Mouse (Mus musculus) kidney, postnatal 25 days (tissue): Measurements from ENCODE around the gene Npas2.
A peak's percentile ranks its signal among the peaks of the same experiment; 100 is the strongest.

Experiments
- DNase-seq, 2 experiments: peaks; one replicate each; pipeline ENCODE4 v3.0.0; 2021; ENCODE audit warnings: mixed read lengths in 2 of 2

Npas2 gene

DNA sequence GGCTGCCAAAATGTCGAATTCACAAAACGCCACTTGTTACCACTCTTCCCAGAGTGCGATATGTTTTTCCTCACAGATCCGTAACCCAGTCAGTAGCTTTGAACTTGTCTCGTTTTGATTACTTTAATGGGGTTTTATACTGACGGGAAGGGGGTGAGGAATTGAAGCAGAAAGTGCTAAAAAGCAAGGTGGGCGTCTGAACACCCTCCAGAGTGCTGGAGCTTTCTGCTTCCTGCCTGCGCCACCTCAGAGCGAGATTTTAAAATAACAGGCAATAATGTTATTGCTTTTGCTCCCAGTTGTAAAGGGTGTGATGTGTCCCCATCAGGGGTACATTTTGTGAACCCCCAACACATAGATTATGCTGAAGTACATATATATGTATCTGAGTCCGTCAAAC is 145.3 kb downstream of the Npas2 start:
- DNase-seq = no peak

DNA sequence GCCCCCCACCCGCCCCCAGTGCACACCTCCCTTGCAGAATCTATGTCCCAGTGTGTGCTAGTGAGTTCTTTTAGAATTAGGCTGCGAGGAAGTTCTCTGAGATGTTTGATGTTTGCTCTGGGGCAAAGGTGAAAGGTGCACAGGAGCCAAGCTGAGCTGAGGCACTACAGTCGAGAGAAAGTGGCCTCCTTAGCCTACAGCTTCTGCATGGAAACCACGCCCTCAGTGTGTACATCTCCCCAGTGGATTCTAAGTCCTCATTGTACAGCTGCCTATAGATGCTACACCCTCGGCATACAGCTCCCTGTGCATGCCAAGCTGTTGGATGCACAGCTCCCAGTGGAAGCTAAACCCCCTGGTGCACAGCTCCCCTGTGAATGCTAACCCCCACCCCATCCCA is 145.9 kb downstream of the Npas2 start:
- DNase-seq = no peak

DNA sequence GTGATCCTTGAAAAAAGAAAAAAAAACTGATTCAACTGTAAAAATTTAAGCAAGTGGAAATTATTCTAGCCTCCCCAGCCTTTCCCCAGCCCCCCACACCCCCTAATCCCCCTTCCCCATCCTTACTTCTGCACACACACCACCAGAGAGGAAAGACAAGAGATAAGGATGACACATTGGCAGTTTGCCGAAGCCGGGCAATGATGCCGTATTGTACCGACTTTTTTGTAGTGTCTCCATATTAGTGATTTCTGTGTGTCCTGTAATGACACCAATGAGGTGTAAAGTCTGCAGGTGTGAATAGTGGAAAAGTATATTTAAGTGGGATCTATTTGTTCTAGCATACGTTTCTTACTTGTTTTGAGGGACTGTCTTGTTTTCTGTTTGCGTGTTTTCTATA is 146.6 kb downstream of the Npas2 start:
- no peak for DNase-seq

DNA sequence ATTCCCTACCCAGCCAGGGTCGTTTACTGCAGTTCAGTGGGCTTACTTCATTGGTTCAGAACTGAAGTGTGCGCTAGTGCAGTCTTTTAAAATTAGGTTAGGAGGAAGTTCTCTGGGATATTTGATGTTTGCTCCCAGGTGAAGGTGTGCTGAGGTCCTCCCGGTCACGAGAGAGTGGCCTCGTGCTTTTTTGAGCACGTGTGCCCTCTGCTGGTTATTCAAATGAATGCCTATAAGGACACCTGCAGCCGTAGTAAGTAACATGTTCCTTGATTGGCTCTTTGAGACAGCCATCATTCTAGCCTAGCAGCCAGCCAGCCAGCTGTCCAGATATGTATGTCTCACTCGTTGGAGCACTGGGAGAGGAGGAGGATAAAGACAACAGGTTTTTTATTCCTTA is 147.1 kb downstream of the Npas2 start:
- peak; percentile 61 to 70 for DNase-seq

DNA sequence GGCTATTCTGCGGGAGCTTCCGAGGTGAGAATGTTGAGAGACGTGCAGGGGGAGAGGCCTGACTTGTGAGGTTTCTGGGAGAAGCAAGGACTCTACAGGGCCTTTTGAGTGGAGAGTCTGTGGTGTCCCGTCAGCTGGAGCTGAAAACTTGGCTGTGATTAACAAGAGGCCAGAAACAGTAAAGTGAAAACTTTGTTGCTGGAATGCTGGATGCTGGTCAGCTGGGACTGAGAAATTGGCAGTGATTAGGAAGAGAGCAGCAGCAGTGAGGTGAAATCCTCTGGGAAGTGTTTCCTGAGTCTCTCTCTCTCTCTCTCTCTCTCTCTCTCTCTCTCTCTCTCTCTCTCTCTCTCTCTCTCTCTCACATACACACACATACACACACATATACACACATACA is 148.3 kb downstream of the Npas2 start:
- no peak for DNase-seq

DNA sequence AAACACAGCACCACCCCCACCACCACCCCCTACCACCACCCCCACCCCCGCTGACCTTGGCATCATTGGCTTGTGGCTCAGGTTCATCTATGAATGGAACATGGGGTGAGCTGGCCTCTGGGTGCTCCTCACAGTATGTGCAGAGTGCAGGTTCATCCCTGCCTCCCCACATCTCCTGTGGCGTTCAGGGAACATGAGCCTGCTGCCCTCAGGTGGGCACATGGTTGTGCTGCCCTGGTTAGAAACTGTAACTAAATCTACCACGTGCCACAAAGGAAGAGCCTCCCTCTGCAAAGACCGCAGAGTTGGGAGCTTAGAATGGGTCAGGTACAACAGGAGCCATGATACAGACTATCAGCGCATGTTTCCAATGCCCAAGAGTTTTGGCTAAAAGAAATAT is 149.7 kb downstream of the Npas2 start:
- no peak for DNase-seq

DNA sequence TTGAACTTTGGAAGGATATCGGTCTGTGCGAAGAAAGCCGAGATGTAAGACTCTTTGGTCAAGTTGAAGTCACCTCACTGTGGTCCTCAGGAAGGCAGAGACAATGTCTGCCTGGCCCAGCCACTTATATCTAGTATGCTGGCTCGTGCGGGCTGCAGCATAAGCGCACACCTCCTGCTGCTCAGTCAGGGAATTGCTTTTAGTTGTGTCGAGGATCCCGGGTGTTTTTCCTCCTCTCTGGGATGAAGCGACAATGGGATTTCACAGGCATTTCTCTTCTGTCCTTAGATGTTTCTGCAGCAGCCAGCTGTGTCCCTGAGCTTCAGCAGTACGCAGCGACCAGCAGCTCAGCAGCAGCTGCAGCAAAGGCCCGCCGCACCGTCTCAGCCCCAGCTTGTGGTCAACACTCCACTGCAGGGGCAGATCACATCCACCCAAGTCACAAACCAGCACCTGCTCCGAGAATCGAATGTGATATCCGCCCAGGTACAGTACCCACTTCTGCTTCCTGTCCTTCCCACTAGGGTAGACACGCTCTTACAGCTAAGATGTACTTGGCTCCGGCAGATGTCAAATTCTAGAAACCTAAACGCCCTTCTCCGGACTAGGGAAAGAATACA is 151.6 kb downstream of the Npas2 start:
- no peak for DNase-seq

DNA sequence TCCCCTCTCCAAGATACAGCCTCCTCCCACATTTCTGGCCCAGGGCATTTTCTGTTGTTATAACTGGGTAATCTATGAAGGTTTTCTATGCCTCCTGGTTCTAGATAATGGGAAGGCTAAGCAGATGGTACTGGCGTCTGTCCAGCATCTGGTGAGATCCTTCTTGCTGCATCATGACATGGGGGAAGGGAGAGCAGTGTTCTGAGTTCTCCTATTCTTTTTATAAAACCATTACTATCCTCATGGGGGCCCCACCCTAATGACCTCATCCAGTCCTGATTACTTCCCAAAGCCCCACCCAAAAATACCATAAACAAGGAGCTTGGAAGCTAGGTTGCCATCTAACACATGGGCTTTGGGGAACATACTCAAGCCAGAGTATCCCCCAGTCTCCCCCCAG is 155.5 kb downstream of the Npas2 start:
- DNase-seq = no peak

DNA sequence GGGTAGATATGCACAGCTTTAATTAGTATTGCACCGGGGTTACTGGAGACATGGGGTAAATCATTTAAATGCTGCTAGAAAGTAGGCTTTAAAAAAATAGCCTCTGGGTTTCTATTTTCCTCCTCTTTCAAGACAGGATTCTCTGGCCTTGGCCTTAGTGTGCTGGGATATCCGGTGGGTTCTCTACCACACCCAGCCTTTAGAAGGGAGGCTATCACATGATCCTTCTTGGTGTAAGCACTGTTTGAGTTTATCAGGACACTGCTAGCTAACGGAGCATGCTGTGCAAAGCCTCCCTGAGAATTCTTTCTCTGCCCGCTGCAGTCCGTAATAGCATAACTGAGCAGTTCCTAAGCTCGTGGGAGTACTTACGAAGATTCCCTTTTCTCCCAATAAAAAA is 155.9 kb downstream of the Npas2 start:
- DNase-seq = no peak

DNA sequence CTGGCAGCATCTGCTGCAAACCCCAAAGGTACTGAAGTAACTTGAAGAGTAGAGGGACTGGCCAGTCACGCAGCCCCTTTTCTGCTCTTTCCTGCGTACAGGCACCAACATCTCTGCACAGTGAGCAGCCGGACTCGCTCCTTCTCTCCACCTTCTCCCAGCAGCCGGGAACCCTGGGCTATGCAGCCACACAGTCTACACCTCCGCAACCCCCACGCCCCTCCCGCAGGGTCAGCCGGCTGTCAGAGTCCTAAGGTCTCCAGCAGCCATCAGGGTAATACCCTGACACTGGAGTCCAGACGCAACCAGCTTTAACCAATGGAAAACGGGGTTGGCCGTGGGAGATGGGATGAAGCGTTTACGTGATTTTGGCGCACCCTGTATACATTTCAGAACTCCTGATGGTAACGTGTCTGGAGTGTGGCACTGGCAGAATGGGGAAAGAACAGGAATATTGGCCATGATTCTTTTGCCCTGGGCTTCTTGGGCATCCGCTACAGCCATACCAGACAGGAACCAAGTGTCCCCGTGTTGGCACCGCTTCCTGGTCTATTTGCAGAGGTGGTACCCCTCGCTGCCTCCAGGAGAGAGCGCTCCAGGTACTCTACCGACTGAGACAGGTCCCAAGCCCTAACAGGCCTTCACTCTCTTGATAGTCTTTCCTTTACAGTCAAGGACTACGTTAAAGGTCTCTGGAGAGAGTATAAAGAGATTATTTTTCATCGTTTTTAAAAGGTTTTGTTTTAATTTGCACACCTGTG is 168.4 kb downstream of the Npas2 start:
- peak in 1 of 2 experiments; percentile 41 for DNase-seq

DNA sequence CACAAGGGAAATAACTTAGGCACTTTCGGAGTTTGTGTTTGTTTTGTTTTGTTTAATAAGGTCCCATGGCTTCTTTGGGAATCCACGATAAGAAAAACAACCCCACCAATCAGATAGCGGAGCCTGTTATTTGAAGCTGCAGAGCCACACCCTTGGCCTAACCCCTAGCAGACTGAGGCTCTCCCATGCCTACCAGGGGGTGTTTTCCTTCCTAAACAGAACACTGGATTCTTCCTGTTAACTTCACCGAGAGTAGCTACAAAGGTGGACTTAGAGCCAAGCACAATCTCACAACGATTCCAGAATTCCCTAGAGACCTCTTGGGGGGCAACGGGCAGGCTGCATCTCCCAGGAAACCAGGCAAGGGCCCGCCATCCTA is 169.0 kb downstream of the Npas2 start:
- no peak for DNase-seq

DNA sequence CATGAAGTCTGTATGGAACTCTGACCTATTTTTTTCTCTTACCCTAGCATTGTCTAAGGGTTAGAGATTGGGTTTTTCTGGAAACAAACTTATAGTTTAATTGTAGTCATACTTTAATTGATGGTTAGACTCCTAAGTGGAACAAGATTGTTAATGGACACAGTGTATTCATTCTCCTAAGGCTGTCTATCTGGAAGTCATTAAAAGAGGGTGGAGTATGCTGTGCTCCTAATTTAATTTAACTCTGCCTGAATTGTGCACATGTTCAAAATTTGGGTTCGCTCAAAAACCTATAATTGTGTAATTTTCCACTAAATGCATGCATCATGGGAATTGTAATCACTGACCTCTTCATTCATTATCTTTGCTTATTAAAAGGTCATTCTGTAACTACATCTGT is 172.0 kb downstream of the Npas2 start:
- DNase-seq = no peak

DNA sequence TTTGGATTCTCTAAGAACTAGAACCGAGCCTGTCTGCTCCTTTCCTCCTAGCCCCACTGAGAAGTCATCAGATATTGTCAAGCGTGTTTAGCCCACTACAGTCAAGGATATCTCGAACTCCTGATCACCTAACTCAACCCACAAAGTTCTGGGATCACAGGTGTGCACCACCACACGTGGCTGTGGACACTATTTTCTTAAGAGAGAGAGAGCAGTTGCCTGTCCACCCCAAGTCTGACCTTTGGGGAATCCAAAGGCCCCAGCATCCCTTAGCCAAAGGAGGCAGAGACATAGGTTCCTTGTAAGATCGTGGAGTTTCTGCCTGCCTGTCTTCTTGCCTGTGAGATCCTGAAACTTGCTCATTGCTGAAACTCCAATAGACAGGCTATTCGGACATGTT is 173.5 kb downstream of the Npas2 start:
- DNase-seq = no peak

DNA sequence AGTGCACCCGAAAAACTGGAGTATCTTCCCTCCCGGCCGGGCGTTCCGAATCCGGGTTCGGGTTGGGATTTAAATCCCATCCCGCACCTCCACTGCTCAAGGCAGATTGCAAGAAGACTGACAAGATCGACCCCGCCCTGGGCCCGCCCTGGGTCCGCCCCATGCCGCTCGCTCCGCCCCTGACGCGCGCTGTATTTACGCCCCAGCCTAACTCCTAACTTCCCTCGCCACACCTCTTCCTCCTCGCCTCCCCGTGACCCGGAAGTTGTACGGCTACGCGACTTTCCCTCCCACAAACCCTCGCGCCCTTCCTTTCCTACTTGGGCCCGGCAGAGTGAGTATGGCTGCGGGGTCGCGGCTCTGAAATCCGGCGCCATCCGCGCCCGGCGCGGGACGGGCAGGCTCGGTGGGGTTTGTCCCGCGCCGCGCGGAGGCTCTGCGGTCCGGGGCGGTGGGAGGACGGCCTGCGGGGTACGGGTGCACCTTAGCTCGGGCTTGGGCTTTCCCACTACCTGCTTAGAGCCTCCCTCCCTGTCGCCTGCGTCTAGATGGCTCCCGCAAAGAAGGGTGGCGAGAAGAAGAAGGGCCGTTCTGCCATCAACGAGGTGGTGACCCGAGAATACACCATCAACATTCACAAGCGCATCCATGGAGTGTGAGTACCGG is 174.2 kb downstream of the Npas2 start, which contains the start of gene Rpl31:
Rpl31 (plus strand) TSS at position 242 of the 666 bp plus-strand sequence.
- DNase-seq = peak; percentile 98

DNA sequence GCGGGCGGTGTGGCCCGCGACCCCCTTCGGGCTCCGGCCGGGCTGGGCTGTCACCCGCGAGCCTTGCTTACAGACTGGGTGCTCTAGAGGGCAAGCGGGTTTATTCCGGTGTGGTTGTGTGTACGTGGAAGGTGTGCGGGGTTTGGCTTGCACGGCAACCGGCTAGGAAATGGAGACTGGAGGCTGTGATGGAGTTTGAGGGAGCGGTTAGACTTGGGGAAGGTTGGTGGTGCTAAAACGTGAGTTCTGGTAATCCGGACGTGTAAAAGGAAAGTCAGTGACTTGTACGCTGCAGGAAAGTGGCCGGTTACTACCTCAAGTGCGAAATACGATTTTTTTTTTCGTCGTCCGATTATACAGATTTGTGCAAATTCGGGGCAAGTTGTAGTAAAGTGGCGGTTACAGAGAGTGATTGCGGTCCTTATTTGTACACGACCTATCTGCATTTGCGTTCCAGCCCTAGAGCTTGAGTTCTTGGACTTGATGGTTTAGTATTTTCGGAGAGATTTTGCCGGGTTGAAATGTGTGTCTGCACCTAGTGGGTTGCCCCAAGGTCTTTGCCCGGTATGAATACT is 174.8 kb downstream of the Npas2 start:
- DNase-seq = no peak

DNA sequence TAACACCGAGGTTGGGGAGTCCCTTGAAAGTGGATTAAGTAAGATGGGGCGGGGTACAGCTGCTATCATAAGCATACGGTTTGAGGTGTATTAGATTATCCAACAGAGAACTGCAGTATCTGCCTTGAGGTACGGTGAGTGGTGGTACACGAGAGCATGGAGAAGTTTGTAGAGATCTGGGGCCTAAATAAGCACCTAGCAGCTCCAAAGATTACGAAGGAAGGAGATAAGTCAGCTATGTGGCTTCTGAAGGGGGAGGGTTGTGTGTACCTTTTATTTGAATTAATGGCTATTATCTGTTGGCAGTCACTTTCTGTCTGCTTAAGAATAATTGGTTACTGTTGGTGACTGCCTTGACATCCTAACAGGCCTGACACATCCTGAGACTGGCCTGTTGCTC is 176.9 kb downstream of the Npas2 start:
- no peak for DNase-seq

DNA sequence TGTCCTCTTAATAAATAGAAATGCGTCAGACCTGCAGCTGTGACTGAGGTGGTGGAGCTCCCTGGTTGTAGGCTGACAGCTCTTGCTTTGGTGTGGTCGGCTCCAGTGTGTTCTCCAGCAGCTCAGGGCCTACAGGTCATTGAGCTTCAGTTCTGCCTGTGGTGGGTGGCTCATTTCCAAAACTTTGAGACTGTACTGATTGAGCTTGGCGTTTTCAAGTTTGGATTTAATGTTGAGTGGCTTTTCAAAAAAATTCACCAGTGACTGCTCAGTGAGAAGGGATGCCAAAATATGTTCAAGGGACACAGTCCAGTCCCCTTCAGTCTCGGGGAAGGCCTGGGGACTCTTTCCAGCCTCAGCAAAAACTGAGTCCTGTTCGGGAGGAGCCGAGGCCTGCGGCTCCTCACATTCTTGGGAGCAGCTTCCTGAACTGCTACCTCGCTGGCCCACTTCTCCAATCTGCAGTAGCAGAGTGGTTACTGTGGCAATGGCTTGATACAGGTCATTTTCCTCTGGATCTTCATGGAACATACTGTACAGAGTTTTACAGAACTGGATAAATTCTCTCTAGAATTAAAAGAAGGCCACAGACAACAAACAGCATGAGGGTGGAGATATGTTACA is 178.8 kb downstream of the Npas2 start:
- no peak for DNase-seq

DNA sequence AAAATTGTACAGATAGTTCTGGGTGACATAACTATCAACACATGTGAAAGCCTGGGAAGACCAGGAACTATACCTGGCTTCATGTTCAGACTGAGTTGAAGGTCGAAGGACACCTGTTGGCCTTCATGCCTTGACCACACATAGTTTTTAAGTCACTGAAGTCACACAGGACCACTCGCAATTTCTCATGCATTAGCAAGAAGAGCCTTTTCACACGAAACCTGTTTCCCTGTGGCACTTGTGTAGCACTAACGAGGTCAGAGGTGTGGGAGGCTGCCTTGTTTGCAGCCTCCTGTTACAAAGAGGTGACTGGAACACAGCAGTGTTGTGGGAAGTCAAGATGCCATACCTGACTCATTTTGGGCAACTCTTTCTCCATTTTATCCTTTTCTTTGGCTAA is 179.8 kb downstream of the Npas2 start:
- no peak for DNase-seq

DNA sequence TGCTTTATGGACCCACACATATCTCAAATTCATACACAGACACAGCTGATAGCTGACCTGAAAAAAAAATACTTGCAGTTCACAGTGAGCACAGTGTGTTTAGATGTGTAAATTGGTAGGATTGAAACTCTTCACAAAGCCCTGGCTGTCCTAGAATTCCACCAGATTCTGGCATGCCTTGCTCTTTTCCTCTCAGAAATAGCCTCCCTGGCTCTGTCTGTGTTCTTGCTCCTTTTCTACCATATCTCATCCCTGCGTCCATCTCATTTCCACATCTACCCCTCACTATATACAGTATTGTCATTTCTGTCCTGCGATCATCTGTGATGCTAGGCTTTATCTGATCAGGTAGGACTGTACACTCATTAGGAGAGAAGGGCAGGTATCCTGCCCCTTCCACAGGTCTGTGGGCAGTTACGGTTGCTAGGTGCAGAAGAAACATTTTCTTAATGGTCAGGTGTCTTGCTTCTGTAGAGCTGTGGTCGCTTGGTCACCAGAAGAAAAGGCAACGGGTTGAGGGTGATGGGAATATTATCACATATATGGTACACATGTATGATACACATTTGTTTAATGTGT is 180.8 kb downstream of the Npas2 start:
- no peak for DNase-seq

DNA sequence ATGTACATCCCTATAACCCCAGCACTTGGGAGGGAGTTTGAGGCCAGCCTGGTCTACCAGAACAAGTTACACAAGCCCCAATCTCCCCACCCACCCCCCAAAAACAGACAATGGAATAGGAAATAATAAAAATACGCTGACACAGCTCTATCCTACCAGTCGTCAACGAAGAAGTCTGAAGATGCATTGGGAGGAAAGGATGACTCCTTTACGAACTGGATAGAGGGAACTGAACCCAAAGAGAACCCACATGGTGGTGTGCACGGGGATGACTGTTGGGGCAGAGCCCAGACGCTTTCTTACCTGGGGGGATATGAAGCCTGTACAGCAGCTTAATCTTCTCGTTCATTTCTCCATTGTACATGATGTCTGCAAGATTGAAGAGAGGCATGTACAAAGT is 182.6 kb downstream of the Npas2 start:
- DNase-seq = no peak

DNA sequence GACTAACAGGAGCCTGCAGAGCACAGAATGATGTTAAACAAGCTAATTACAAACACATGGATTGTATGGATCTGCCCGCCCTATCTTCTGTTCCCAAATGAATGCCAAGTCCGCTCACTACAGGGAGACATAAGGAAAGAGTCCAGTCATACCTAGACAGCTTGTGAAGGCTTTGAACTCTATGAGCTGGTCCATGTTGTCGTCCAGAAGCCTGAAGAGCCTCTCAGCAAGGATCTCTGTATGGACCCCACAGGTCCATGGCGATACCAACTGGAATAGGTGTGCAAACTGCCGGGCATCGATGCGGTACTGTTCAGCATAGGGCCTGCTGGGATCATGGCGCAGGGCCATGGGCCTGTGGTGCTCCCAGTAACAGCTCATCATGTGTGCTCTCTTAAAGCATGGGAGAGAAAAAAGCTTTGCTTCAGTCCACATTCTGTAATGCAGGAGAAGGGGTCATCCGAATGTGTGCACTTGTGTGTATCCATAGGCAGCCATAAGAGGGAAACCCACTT is 183.3 kb downstream of the Npas2 start:
- no peak for DNase-seq

DNA sequence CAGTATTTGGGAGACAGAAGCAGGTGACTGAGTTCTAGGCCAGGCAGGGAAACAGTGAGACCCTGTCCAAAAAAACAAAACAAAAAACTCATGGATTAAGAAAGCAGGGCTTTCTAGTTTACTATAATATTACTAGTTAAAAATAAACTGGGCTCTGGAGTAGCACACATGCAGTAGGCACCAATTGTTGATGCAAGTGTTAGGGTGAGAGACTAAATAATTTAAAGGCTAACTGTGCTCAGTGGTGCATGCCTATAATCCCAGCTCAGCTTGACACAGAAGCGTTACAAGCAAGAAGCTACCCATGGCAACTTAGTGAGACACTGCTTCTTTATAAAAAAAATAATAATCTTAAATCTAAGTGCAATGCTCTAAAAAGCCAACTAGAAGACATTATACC is 185.0 kb downstream of the Npas2 start:
- no peak for DNase-seq

DNA sequence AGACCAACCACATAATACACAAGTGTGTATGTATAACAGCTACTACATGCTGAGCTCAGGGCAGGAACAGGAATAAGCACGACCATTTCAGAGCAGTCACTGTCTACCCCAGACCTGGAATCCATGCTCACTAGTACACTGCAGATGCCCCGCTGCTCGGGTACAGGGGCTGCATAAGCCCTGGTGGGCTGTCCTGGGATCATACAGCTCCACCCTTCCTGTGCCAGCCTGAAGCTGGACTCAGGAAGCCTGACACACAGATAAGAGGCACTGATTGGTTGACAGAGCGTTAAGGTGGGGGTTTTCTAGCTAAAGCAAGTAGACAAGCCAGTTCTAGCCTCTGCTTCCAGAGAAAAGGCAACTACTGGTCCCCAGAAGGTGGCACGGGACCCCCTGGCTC is 185.5 kb downstream of the Npas2 start:
- no peak for DNase-seq
